Mouse (Mus musculus) bone marrow, adult 2 months (tissue): ENCODE measurements at regions not wholly inside any gene's neighbourhood (a gene's known extent, or its start where the extent isn't known, plus 50 kb on each side); places are given as distances from the start of the nearest gene placed in this dataset.
"Not testable (repeated sequence)": the region's sequence is repeated elsewhere in the genome, so short reads cannot be mapped to it uniquely, and the experiment has no call there.

ENCODE experiments used
- H3K27ac ChIP-seq: fragments of 200-500 bp; 2 replicates; pipeline ENCODE4 v1.5.1; 2012; ENCODE audit warnings: low read depth, mild to moderate bottlenecking, control low read depth, inconsistent platforms, low read length; ENCODE audit not compliant: control insufficient read depth, poor library complexity, insufficient read depth
- H3K4me1 ChIP-seq: fragments of 200-500 bp; 2 replicates; pipeline ENCODE4 v1.6.1; 2011; ENCODE audit warnings: low read length; ENCODE audit not compliant: control insufficient read depth, insufficient read depth
- H3K4me3 ChIP-seq: fragments of 200-500 bp; replicated peaks from 2 replicates; pipeline ENCODE3; 2011; ENCODE audit warnings: mild to moderate bottlenecking, low read depth, low read length, control low read depth; ENCODE audit not compliant: control insufficient read depth
- CTCF ChIP-seq: fragments of 200-500 bp; IDR thresholded peaks from 2 replicates; pipeline ENCODE4 v1.5.1; 2011; ENCODE audit warnings: low read length, control low read depth; ENCODE audit not compliant: control insufficient read depth, insufficient read depth
- POLR2A ChIP-seq: fragments of 200-500 bp; IDR thresholded peaks from 2 replicates; pipeline ENCODE4 v1.6.1; 2011; ENCODE audit warnings: low read depth, mild to moderate bottlenecking, control low read depth, low read length, borderline replicate concordance; ENCODE audit not compliant: control insufficient read depth
- WGBS: fragments of 180-500 bp; shearing (Covaris S2); methylation state at CpG from one replicate; pipeline ENCODE4 v1.1.7; 2018; 5-methylcytosine and 5-hydroxymethylcytosine counted together

- H3K4me1 ChIP-seq: no peaks in the 10 kb centered on the region
- no peak overlapping the region for H3K4me3 ChIP-seq
- no peak for TF ChIP-seq CTCF
- no peak for TF ChIP-seq POLR2A
- 13% methylated on average over 25 of the region's 25 CpGs for WGBS
- no peak overlapping the region for H3K27ac ChIP-seq
Measured at GRCm38 (mm10) chr1:137221087-137222057, 261.1 kb upstream of the Nr5a2 start.

DNA sequence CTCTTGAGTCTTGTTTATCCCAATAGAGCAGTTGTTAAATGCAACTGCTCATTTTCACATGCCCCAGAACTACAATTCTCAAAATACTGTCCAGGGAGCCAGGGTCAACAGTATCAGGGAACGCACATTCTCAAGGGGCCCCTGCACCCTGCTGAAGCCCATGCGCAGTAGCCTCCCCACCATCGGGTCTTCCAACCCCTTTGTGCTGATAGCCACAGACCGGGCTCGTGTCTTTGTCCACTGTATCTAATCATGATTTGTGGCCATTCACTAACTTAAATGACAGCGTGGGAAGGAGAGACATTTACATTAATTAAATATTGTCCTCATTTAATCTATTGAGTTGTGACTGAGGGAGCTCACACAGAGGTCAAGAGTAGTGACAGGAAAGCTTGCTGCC lies 260.0 kb upstream of the Nr5a2 start:
- H3K4me1 ChIP-seq: no peaks in the 10 kb centered on the region
- 72% methylated on average over 6 of the region's 6 CpGs for WGBS
- no peak overlapping the region for H3K27ac ChIP-seq
- H3K4me3 ChIP-seq: no peak overlapping the region
- TF ChIP-seq CTCF (no peak), POLR2A (no peak)

GRCm38 (mm10) chr1:137218611-137219010 lies 258.4 kb upstream of the Nr5a2 start:
- no peak overlapping the region for H3K27ac ChIP-seq

DNA sequence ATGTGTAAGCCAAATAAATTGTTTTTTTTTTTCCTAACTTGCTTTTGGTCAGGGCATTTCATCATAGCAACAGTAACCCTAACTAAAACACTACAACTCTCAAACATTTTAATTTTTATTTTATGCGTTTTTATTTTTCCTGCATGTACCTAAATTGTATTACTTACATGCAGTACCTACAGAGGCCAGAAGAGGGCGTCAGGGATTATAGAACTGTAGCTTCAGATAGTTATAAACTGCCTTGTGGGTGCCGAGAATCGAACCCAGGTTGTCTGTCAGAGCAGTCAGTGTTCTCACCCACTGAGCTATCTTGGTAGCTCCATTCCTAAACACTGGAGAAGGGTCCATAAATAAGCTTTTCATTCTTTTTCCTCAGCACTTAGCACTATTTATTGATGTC lies 257.8 kb upstream of the Nr5a2 start:
- no peak for TF ChIP-seq CTCF
- no peak for TF ChIP-seq POLR2A
- no peak overlapping the region for H3K27ac ChIP-seq
- H3K4me3 ChIP-seq: no peak overlapping the region
- 51% methylated on average over 4 of the region's 4 CpGs for WGBS
- H3K4me1 ChIP-seq: no peaks in the 10 kb centered on the region

More at GRCm38 (mm10) chr1:137218611-137219010, 258.4 kb upstream of the Nr5a2 start:
- H3K4me1 ChIP-seq: no peaks in the 10 kb centered on the region
- H3K4me3 ChIP-seq: no peak overlapping the region
- WGBS: 16% methylated on average over 11 of the region's 11 CpGs
- TF ChIP-seq CTCF: no peak
- no peak for TF ChIP-seq POLR2A

DNA sequence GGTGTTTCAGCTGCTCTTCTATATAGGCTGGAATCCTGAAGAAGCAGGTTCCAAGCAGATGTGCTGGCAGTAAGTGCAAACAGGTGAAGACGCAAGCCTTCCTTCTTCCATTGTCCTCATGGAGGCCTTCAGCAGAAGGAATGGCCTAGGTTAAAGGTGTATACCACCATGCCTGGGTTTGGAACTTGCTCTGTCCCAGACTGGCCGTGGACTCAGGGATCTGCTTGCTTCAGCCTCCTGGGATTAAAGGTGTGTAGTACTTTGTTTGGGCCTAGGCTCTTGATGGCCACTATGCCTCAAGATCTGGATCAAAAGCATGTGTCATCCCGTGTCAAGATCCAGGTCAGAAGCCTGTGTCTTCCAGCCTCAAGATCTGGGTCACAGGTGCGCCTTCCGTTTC lies 257.0 kb upstream of the Nr5a2 start:
- no peak overlapping the region for H3K27ac ChIP-seq
- WGBS: 91% methylated on average over 5 of the region's 5 CpGs
- H3K4me1 ChIP-seq: no peaks in the 10 kb centered on the region
- H3K4me3 ChIP-seq: no peak overlapping the region
- TF ChIP-seq POLR2A (no peak), CTCF (no peak)

DNA sequence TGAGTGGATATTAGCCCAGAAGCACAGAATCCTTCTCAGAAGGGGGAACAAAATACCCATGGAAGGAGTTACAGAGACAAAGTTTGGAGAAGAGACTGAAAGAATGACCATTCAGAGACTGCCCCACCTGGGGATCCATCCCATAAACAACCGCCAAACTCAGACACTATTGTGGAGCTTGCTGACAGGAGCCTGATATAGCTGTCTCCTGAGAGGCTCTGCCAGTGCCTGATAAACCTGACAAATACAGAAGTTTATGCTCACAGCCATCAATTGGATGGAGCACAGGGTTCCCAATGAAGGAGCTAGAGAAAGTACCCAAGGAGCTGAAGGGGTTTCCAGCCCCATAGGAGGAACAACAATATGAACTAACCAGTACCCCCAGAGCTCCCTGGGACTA lies 254.1 kb upstream of the Nr5a2 start:
- 57% methylated on average over 1 of the region's 1 CpGs for whole genome bisulfite sequencing

GRCm38 (mm10) chr1:137213717-137214116 lies 253.5 kb upstream of the Nr5a2 start:
- Histone ChIP-seq H3K4me3 (no peak overlapping the region), H3K4me1 (no peaks in the 10 kb centered on the region), H3K27ac (no peak overlapping the region)
- 73% methylated on average over 5 of the region's 5 CpGs for WGBS
- TF ChIP-seq POLR2A (no peak), CTCF (no peak)

More for the DNA sequence above, 254.1 kb upstream of the Nr5a2 start:
- not testable (repeated sequence) for H3K4me3 ChIP-seq, H3K27ac ChIP-seq, H3K4me1 ChIP-seq

DNA sequence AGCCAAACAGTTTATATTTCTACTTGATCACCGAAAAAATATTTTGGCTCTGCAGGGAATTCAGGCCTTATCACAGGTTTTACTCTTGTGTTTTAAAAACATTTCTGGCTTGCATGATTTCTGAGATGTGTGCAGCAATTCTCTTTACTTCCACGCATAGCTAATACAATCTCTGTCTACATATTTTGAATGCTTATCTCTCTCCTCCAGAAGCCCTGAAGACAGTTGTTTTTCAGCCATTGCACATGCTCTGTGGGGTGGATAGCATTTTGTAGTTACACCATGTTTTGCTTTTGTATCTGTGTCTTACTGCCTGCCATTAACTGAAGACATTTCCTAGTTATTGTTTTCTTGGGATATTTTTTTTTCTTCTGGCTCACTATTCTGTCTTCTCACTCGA lies 252.6 kb upstream of the Nr5a2 start:
- TF ChIP-seq CTCF (no peak), POLR2A (no peak)
- Histone ChIP-seq H3K27ac (no peak overlapping the region), H3K4me3 (no peak overlapping the region), H3K4me1 (no peaks in the 10 kb centered on the region)
- 47% methylated on average over 3 of the region's 3 CpGs for WGBS
